Mouse (Mus musculus): ENCODE data around the gene Ldlrad3. TPM values are rescaled to one million over a fixed set of nuclear protein-coding genes. Genes with fewer than 3 reads are reported as not detected.

Gene Ldlrad3
- polyA plus RNA-seq, 1 experiment: 15.5 TPM

GRCm38 (mm10) chr2:101909326-101910080 is 276.7 kb downstream of the Ldlrad3 start:
- no peaks in the 10 kb centered on the region for H3K36me3 ChIP-seq (ENCODE audit: control insufficient read depth, insufficient read depth)
- H3ac ChIP-seq (ENCODE audit: control insufficient read depth, insufficient read length, low read depth): no peak overlapping the region
- no peaks in the 10 kb centered on the region for H3K79me3 ChIP-seq (ENCODE audit: low read depth)
- TF ChIP-seq MYOD1 (IDR thresholded peaks at IDR 0.05; ENCODE audit: control insufficient read depth, insufficient read length, low read depth) (no peak), MAX (IDR thresholded peaks at IDR 0.05) (no peak), CEBPB (IDR thresholded peaks at IDR 0.05; ENCODE audit: low read depth) (no peak), MYOG (IDR thresholded peaks at IDR 0.05; ENCODE audit: control insufficient read depth, extremely low read depth, insufficient read length) (no peak), CTCF (IDR thresholded peaks at IDR 0.05; ENCODE audit: control insufficient read depth, insufficient read depth, insufficient read length) (no peak), FOSL1 (IDR thresholded peaks at IDR 0.05; ENCODE audit: insufficient read depth, low read length, poor library complexity, severe bottlenecking) (no peak), USF1 (IDR thresholded peaks at IDR 0.05; ENCODE audit: low read depth) (no peak)
- H3K27me3 ChIP-seq (ENCODE audit: control insufficient read depth, insufficient read depth, insufficient read length): no peaks in the 10 kb centered on the region
- H3K79me2 ChIP-seq (ENCODE audit: control insufficient read depth, insufficient read depth): no peaks in the 10 kb centered on the region
- H3K4me3 ChIP-seq (ENCODE audit: insufficient read depth, poor library complexity, severe bottlenecking): no peak overlapping the region

- no peaks in the 10 kb centered on the region for H3K27me3 ChIP-seq (ENCODE audit: control insufficient read depth, insufficient read depth, insufficient read length)
- no peak overlapping the region for H3K4me3 ChIP-seq (ENCODE audit: insufficient read depth, poor library complexity, severe bottlenecking)
- H3K79me2 ChIP-seq (ENCODE audit: control insufficient read depth, insufficient read depth): no peaks in the 10 kb centered on the region
- H3ac ChIP-seq (ENCODE audit: control insufficient read depth, insufficient read length, low read depth): no peak overlapping the region
- TF ChIP-seq MYOD1 (IDR thresholded peaks at IDR 0.05; ENCODE audit: control insufficient read depth, insufficient read length, low read depth): no peak
- no peaks in the 10 kb centered on the region for H3K36me3 ChIP-seq (ENCODE audit: control insufficient read depth, insufficient read depth)
- no peaks in the 10 kb centered on the region for H3K79me3 ChIP-seq (ENCODE audit: low read depth)
Measured at GRCm38 (mm10) chr2:101908773-101909172, 277.4 kb downstream of the Ldlrad3 start.

- Histone ChIP-seq H3K36me3 (ENCODE audit: control insufficient read depth, insufficient read depth) (no peaks in the 10 kb centered on the region), H3K79me3 (ENCODE audit: low read depth) (no peaks in the 10 kb centered on the region), H3K27me3 (ENCODE audit: control insufficient read depth, insufficient read depth, insufficient read length) (no peaks in the 10 kb centered on the region), H3K4me3 (ENCODE audit: insufficient read depth, poor library complexity, severe bottlenecking) (no peak overlapping the region), H3ac (ENCODE audit: control insufficient read depth, insufficient read length, low read depth) (no peak overlapping the region), H3K79me2 (ENCODE audit: control insufficient read depth, insufficient read depth) (no peaks in the 10 kb centered on the region)
- TF ChIP-seq USF1 (IDR thresholded peaks at IDR 0.05; ENCODE audit: low read depth) (no peak), FOSL1 (IDR thresholded peaks at IDR 0.05; ENCODE audit: insufficient read depth, low read length, poor library complexity, severe bottlenecking) (no peak), MAX (IDR thresholded peaks at IDR 0.05) (no peak), MYOG (IDR thresholded peaks at IDR 0.05; ENCODE audit: control insufficient read depth, extremely low read depth, insufficient read length) (no peak), CEBPB (IDR thresholded peaks at IDR 0.05; ENCODE audit: low read depth) (no peak), CTCF (IDR thresholded peaks at IDR 0.05; ENCODE audit: control insufficient read depth, insufficient read depth, insufficient read length) (no peak), MYOD1 (IDR thresholded peaks at IDR 0.05; ENCODE audit: control insufficient read depth, insufficient read length, low read depth) (no peak)
Measured at GRCm38 (mm10) chr2:101907386-101908022, 278.7 kb downstream of the Ldlrad3 start.

- Histone ChIP-seq H3K4me3 (ENCODE audit: insufficient read depth, poor library complexity, severe bottlenecking) (no peak overlapping the region), H3ac (ENCODE audit: control insufficient read depth, insufficient read length, low read depth) (no peak overlapping the region), H3K27me3 (ENCODE audit: control insufficient read depth, insufficient read depth, insufficient read length) (no peaks in the 10 kb centered on the region), H3K79me3 (ENCODE audit: low read depth) (no peaks in the 10 kb centered on the region), H3K36me3 (ENCODE audit: control insufficient read depth, insufficient read depth) (no peaks in the 10 kb centered on the region), H3K79me2 (ENCODE audit: control insufficient read depth, insufficient read depth) (no peaks in the 10 kb centered on the region)
- TF ChIP-seq MYOG (IDR thresholded peaks at IDR 0.05; ENCODE audit: control insufficient read depth, extremely low read depth, insufficient read length) (no peak), MYOD1 (IDR thresholded peaks at IDR 0.05; ENCODE audit: control insufficient read depth, insufficient read length, low read depth) (no peak), CTCF (IDR thresholded peaks at IDR 0.05; ENCODE audit: control insufficient read depth, insufficient read depth, insufficient read length) (no peak), USF1 (IDR thresholded peaks at IDR 0.05; ENCODE audit: low read depth) (no peak), MAX (IDR thresholded peaks at IDR 0.05) (no peak), FOSL1 (IDR thresholded peaks at IDR 0.05; ENCODE audit: insufficient read depth, low read length, poor library complexity, severe bottlenecking) (no peak), CEBPB (IDR thresholded peaks at IDR 0.05; ENCODE audit: low read depth) (no peak)
Measured at GRCm38 (mm10) chr2:101906379-101906690, 279.9 kb downstream of the Ldlrad3 start.

- H3K4me3 ChIP-seq (ENCODE audit: insufficient read depth, poor library complexity, severe bottlenecking): no peak overlapping the region
Measured at GRCm38 (mm10) chr2:101905534-101906378, 280.4 kb downstream of the Ldlrad3 start.

More at GRCm38 (mm10) chr2:101905534-101906378, 280.4 kb downstream of the Ldlrad3 start:
- Histone ChIP-seq H3K79me2 (ENCODE audit: control insufficient read depth, insufficient read depth) (no peaks in the 10 kb centered on the region), H3ac (ENCODE audit: control insufficient read depth, insufficient read length, low read depth) (no peak overlapping the region), H3K27me3 (ENCODE audit: control insufficient read depth, insufficient read depth, insufficient read length) (no peaks in the 10 kb centered on the region), H3K36me3 (ENCODE audit: control insufficient read depth, insufficient read depth) (no peaks in the 10 kb centered on the region), H3K79me3 (ENCODE audit: low read depth) (no peaks in the 10 kb centered on the region)
- TF ChIP-seq CEBPB (IDR thresholded peaks at IDR 0.05; ENCODE audit: low read depth): no peak
- peak; percentile 75 for TF ChIP-seq CTCF (IDR thresholded peaks at IDR 0.05; ENCODE audit: control insufficient read depth, insufficient read depth, insufficient read length)
- no peak for TF ChIP-seq MAX (IDR thresholded peaks at IDR 0.05)
